Mouse (Mus musculus) spleen, adult 2 months (tissue): ENCODE results near the gene Il4ra. TPM values are rescaled to one million over a fixed set of nuclear protein-coding genes. Genes with fewer than 3 reads are reported as not detected.

Experiments
- DNase-seq, 2 experiments: peaks; one replicate each; pipeline versions ENCODE4 v3.0.0 to v3.0.0-alpha.2; 2012 to 2021; ENCODE audit warnings: low spot score in 2 of 2, low read depth in 1 of 2
- H3K27ac ChIP-seq: fragments of 200-500 bp; 2 replicates; pipeline ENCODE4 v1.5.1; 2012; ENCODE audit warnings: low read length, inconsistent platforms; ENCODE audit not compliant: insufficient read depth
- H3K27me3 ChIP-seq: fragments of 200-500 bp; 2 replicates; pipeline ENCODE4 v1.6.1; 2012; ENCODE audit warnings: mild to moderate bottlenecking, moderate library complexity, low read length, inconsistent platforms; ENCODE audit not compliant: control insufficient read depth, insufficient read depth
- H3K36me3 ChIP-seq: fragments of 200-500 bp; 2 replicates; pipeline ENCODE4 v1.6.1; 2012; ENCODE audit warnings: mild to moderate bottlenecking, low read length, inconsistent platforms; ENCODE audit not compliant: control insufficient read depth, insufficient read depth
- H3K4me1 ChIP-seq: fragments of 200-500 bp; 2 replicates; pipeline ENCODE4 v1.6.1; 2011; ENCODE audit warnings: inconsistent platforms; ENCODE audit not compliant: control insufficient read depth, insufficient read depth, insufficient read length
- H3K4me3 ChIP-seq: fragments of 200-500 bp; 2 replicates; pipeline ENCODE4 v1.5.1; 2011; ENCODE audit warnings: mild to moderate bottlenecking, inconsistent platforms; ENCODE audit not compliant: insufficient read depth, insufficient read length; ENCODE audit errors: extremely low read depth
- CTCF ChIP-seq: fragments of 200-500 bp; IDR thresholded peaks from 2 replicates; pipeline ENCODE4 v1.5.1; 2011; ENCODE audit warnings: mild to moderate bottlenecking, inconsistent platforms; ENCODE audit not compliant: insufficient read depth, insufficient read length, insufficient replicate concordance; ENCODE audit errors: extremely low read depth
- POLR2A ChIP-seq: fragments of 200-500 bp; IDR thresholded peaks from 2 replicates; pipeline ENCODE4 v1.6.1; 2011; ENCODE audit warnings: low read depth, low read length, inconsistent platforms
- WGBS: fragments of 180-500 bp; shearing (Covaris S2); methylation state at CpG from one replicate; pipeline ENCODE4 v1.1.7; 2018; 5-methylcytosine and 5-hydroxymethylcytosine counted together
- polyA plus RNA-seq: library from polyadenylated mRNA; depleted of rRNA; stranded (reverse); fragments of >200 nt; gene quantifications from 2 replicates; pipeline ENCODE4 v1.2.3, GENCODE M21; 2012

The Il4ra gene
- polyA plus RNA-seq, 1 experiment, result 83.4 TPM

DNA sequence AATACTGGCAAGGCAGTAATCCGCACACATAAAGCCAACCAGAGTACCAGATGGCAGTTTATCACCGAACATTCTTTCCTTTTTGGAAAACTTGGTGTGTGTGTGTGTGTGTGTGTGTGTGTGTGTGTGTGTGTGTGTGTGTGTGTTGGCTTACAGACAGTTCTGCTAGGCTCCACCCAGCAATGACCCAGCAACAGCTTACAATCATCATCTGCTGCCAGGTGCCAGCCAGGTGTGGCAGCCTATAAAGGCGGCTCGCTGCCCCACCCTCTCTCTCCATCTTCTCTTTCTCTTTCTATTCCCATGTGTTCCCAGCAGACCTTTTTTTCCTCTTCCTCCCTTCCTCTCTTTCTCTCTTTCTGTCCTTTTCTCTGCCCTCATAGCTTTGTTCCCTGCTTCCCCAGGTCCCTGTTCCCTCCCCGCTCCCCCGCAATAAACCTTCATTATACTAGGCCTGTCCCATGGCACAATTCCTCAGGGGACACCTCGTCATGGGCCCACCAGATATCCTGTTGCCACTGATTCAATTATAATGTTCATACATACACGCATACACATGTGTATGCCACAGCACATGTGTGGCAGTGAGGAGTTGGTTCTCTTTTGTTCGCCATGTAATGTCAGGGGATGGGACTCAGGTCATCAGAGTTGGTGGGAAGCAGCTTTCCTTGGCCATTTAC, 23.9 kb upstream of the Il4ra start:
- Histone ChIP-seq H3K4me1 (no peaks in the 10 kb centered on the region), H3K36me3 (no peaks in the 10 kb centered on the region), H3K27ac (no peak overlapping the region), H3K27me3 (no peaks in the 10 kb centered on the region), H3K4me3 (no peak overlapping the region)
- WGBS, result 93% methylated on average over 9 of the region's 9 CpGs
- DNase-seq, result no peak
- TF ChIP-seq CTCF (no peak), POLR2A (no peak)

DNA sequence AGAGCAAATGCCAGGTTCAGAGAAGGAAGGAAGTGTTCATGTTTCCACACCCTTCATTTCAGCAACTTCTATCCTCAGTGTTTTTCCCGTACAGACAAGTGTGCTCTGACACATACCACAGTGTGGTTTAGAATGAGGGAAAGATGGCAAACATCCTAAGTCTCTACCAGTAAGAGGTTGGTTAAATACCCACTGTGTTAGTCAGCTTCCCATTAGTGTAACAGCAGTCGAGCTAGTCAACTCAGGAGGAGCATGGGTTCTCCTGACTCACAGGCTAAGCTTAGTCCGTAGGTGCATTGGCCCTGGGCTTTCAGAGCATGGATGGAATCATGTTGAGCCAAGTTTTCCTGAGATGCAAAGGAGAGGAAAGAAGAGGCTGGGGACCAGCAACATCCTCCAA, 12.6 kb upstream of the Il4ra start:
- no peak for DNase-seq
- Histone ChIP-seq H3K27ac (no peak overlapping the region), H3K4me1 (peaks cover 29% of the 10 kb centered on the region; the same call in 1 of the 2 replicates), H3K27me3 (no peaks in the 10 kb centered on the region), H3K4me3 (no peak overlapping the region), H3K36me3 (no peaks in the 10 kb centered on the region)
- no peak for TF ChIP-seq CTCF
- no peak for TF ChIP-seq POLR2A
- 49% methylated on average over 3 of the region's 3 CpGs for WGBS

DNA sequence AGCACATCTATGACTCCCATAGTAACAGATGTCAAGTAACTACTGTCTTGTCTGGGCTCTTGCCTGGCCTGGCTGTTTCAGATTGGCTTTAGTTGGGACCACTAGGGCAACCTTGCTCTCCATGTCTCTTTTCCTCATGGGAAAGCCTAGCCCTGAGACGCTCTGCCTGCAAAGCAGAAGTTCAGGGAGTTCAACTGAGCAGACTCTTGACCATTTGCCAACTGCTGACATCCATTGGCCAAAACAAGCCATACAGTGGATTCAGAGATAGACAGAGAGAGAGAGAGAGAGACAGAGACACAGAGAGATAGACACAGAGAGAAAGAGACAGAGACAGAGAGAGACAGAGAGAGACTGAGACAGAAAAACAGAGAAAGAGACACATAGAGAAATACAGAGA, 10.9 kb upstream of the Il4ra start:
- no peak overlapping the region for H3K27ac ChIP-seq
- peaks cover 29% of the 10 kb centered on the region; the same call in 1 of the 2 replicates for H3K4me1 ChIP-seq
- no peaks in the 10 kb centered on the region for H3K27me3 ChIP-seq
- no peaks in the 10 kb centered on the region for H3K36me3 ChIP-seq
- H3K4me3 ChIP-seq, result no peak overlapping the region
- TF ChIP-seq POLR2A, result no peak
- DNase-seq, result no peak
- WGBS, result 69% methylated on average over 1 of the region's 1 CpGs

DNA sequence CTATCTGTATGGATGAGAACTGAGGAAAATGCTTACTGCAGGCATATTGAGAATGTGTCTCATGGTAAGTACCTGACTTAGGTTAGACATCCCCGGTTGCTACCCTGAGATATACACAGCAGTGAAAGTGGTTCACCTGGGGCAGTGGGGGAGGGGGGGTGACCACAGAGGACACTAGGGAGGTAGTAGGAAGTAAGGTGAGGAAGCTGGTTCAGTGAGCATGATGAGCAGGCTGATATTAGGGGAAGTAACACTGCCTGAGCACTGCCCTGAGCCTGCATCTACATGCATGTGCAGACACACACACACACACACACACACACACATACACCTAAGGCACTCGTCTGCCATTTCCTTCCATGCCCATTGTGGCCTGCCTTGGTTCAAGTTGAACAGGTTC, 10.1 kb upstream of the Il4ra start:
- H3K4me1 ChIP-seq, result peaks cover 29% of the 10 kb centered on the region; the same call in 1 of the 2 replicates
- peak; percentile 79 to 84 for DNase-seq
- peak overlapping the region; percentile 41 for H3K27ac ChIP-seq
- H3K27me3 ChIP-seq, result no peaks in the 10 kb centered on the region
- H3K36me3 ChIP-seq, result no peaks in the 10 kb centered on the region
- WGBS, result 18% methylated on average over 2 of the region's 2 CpGs
- TF ChIP-seq POLR2A (no peak), CTCF (no peak)
- no peak overlapping the region for H3K4me3 ChIP-seq

DNA sequence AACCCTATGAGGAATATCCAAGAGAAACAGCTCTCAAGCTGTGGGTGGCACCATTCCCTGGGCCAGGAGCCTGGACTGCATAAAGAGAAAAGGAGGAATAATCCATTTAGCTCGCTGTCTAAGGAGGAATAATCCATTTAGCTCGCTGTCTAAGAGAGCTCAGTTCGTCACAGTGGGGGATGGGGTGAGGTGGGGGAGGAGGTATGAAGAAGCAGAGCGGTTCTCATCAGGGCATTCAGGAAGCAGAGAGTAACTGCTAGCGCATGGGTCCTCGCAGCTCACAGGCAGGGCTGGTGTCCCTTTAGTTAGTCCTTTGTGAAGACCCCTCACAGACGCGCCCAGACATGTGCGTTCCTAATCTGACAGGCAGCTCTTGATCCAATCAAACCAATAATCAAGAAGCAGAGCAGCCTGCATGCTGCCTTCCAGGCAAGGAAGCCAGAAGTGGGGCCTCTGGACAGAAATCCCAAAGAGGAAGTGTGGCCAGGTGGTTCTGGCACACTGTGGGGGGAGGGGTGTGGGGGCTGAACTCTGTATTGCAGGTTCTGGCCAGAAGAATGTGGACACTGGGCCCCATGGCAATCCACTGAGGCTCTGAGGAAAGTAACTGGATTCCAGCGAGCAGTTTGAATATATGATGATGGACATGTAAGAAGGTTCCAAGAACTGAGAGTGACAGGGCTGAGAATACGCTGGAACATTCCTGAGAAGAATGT, 9.4 kb upstream of the Il4ra start:
- peak overlapping the region; percentile 41 for H3K27ac ChIP-seq
- 53% methylated on average over 11 of the region's 11 CpGs for WGBS
- H3K4me1 ChIP-seq, result peaks cover 29% of the 10 kb centered on the region; the same call in 1 of the 2 replicates
- H3K27me3 ChIP-seq, result no peaks in the 10 kb centered on the region
- no peak overlapping the region for H3K4me3 ChIP-seq
- DNase-seq, result peak in 1 of 2 experiments; percentile 29
- H3K36me3 ChIP-seq, result no peaks in the 10 kb centered on the region
- no peak for TF ChIP-seq CTCF
- TF ChIP-seq POLR2A, result no peak

DNA sequence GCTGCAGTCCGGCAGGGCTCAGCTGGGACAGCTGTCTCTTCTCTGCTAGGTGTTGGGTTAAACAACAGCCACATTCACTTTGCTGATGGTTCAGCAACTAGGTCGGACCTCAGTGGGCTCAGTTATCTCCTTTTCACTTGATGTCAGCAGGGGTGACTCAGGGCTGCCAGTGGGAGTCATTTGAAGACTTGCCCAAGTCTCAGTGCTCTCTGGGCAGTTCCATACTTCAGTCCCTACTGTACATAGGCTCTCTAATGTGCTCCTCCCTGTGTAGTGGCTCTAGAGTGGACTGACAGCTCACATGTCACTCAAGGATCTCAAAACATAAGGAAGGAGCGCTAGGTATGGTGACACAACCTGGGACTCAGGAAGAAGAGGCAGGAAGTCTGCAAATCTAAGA, 8.4 kb upstream of the Il4ra start:
- no peak for DNase-seq
- no peak overlapping the region for H3K4me3 ChIP-seq
- no peaks in the 10 kb centered on the region for H3K27me3 ChIP-seq
- H3K27ac ChIP-seq, result no peak overlapping the region
- 58% methylated on average over 3 of the region's 3 CpGs for WGBS
- TF ChIP-seq CTCF, result no peak
- TF ChIP-seq POLR2A, result no peak
- H3K4me1 ChIP-seq, result peaks cover 29% of the 10 kb centered on the region; the same call in 1 of the 2 replicates
- no peaks in the 10 kb centered on the region for H3K36me3 ChIP-seq

DNA sequence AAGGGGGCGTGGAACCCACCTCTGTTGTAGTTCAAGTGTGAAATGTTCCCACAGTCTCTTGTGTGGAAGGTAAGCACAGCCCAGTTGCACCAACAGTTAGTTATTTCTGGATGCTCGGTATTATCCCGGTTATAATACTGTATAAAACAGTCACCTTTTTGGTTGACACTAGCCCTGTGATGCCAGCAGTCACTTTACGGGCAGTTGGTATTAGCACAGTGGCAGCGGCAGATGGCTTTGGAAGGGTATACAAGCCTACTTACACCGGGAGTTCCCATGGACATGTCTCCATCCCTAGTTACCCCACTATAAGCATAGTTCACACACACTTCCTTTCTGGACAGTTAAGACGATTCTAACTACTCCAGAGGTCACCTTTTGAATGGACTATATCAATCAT, 6.6 kb upstream of the Il4ra start:
- Histone ChIP-seq H3K4me1 (peaks cover 29% of the 10 kb centered on the region; the same call in 1 of the 2 replicates), H3K27ac (no peak overlapping the region), H3K27me3 (no peaks in the 10 kb centered on the region), H3K4me3 (no peak overlapping the region), H3K36me3 (no peaks in the 10 kb centered on the region)
- TF ChIP-seq CTCF (no peak), POLR2A (no peak)
- 92% methylated on average over 7 of the region's 7 CpGs for WGBS
- DNase-seq, result no peak
